Mouse (Mus musculus): ENCODE measurements around the gene Rcor1.
A peak's percentile ranks its signal among the peaks of the same experiment; 100 is the strongest.

Rcor1 gene

DNA sequence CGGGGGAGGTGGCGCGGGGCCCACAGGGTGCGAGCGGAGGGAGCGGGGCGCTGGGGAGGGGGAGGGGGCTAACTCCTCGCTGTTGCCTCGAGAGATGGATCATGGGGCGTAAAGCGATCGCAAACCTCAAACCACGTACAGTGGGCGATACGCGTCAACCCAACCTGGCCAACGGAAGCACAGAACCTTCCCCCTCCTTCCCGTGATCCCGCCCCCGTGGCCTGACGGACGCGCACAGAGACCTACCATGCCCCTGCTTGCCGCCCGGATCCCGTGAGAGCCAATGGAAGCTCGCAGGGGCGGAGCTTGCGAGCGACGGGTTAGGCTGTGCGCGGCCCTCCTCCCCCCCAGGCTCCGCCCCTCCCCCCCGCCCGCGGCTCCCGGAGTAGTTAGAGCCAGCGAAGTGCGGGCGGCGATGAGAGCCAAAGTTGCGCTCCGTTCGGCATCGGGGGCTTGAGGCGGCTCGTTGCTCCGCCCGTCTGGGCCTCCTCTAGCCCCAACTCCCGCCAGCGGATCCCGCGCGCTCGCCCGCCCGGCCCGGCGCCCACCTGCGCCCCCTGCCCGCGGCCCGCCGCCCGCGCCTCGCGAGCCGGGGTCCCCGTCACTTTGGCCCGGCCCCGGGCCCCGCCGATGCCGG lies at the start of gene Rcor1:
Gene Rcor1, plus strand, starts transcription at position 376 of the 637 bp plus-strand sequence.
- peak; percentile 99 to 100 for DNase-seq (ENCODE audit: low spot score in 2 of 2)

DNA sequence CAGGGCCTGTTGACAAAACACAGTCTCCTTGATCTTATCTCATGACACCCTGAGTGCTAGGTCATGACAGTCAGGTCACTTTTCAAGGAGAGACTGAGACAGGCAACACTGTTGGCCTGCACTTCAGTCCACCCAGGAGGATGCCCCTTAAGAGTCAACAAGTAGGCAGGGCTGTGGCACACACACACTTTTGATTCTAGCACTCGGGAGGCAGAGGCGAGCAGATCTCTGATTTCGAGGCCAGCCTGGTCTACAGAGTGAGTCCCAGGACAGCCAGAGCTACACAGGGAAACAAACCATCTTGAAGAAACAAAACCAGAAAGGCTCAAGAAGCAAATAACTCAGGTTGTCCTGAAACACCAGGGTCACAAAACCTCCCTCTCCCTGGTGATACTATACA lies 49.7 kb upstream of the Rcor1 start:
- no peak for DNase-seq (ENCODE audit: low spot score in 2 of 2)

DNA sequence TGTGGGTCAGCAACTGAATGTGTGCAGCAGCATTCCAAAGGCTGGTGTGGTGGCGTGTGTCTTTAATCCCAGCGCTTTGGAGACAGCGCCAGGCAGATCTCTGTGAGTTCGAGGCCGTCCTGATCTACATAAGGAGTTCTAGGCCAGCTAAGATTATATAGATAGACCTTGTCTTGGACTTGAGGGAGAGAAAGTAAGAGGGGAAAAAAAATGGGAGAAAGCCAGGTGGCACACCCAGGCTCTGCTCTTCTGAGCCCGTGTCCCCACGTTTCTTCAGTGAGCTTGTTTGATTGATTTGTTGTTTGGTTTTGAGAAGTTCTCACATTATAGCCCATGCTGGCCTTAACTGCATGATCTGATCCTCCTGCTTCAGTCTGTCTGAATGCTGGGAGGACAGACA lies 48.7 kb upstream of the Rcor1 start:
- no peak for DNase-seq (ENCODE audit: low spot score in 2 of 2)

DNA sequence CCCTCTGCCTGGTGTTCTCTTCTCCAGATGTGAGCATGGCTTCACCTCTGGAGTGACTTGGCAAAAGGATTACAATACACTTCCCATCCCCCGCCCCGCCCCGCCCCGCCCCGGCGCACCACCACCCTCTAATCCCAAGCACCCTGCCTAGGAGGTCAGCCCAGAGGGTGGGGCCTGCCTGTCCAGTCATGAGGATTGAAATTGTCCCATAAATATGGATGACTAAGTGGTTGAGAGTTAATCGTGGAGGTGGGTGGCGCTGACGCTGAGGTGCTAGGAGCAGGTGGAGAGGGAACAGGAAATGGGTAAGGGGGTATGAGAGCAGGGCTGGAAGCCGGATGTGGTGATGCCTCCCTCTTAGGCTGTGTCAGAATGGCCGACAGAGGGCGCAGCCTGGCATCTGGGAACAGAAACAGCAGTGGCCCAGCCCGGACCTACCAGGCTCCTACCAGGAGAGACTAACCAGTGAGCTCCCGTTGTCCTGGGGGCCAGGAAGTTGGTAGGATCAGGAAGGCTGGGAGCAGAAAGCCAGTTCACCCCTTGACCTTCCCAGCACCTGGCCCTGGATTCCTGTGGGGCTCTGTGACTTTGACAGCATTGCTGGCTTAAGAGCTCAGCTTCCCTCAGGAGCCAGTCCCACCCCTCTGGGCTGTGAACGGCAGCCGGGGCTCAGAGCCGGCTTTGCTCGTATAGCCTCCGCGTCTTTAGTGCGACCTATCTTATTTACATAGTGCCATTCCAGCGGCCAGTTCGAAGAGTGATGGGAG lies 47.6 kb upstream of the Rcor1 start:
- peak in 1 of 2 experiments; percentile 47 for DNase-seq (ENCODE audit: low spot score in 2 of 2)

DNA sequence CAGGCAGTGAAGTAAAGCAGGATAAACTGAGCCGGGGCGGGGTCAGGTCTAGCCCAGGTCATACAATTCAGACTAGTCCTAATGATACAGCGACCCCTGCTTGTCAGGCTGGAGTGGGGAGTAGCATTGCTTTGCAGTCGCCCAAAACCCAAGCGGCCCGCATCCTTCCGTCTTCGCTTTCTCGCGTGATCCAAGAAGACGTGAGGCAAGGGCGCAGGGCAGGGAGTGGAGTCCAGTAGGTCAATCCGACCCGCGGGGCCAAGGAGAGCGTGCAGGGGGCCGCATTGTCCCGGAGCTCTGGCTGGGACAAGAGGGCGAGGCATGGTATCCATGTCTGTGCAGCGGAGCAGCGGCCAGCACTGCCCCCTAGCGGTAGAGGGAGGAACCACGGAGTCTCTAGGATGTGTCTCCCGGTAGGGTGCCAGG lies 47.0 kb upstream of the Rcor1 start:
- DNase-seq (ENCODE audit: low spot score in 2 of 2), result peak; percentile 77 to 86

DNA sequence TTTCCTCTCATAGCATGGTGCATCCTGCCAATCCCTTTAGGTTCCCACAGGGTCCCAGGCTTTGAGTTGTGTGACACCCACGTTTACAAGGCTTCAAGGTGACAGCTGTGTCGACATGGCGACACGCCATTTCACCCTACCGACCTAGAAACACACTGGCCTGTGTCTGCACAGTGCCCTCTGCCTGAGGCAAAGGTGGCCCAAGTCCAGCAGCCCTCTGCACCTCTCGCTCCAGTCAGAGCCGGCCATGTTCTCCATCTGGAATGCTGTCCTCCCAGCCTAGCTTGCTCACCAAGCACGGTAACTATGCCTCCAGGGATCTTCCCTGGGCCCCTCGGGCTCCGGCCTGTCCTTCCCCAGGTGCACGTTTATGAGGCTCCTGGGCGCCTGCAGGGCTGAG lies 46.4 kb upstream of the Rcor1 start:
- no peak for DNase-seq (ENCODE audit: low spot score in 2 of 2)

GRCm38 (mm10) chr12:110993226-110993625 lies 45.9 kb upstream of the Rcor1 start:
- DNase-seq (ENCODE audit: low spot score in 2 of 2), result no peak

DNA sequence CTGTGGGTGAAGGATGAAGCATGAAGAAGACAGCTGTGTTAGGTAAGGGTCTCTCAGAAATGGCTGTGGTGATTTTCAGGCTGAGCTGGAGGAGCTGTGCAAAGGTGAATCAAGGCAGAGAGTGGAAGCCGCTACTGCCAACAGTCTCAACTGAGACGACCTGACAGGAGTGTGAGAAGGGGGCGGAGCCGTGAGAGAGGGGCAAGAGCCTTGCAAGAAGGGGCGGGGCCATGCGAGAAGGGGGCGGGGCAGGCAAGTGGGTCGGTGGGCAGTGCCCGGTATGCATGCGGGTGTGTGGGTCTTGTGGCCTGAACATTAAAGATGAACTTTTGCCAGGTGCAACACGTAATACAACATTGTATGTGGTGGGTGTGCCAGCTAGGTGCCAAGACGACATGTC lies 44.5 kb upstream of the Rcor1 start:
- DNase-seq (ENCODE audit: low spot score in 2 of 2), result no peak

- DNase-seq (ENCODE audit: low spot score in 2 of 2), result no peak
Measured at GRCm38 (mm10) chr12:110998092-110998491, 41.1 kb upstream of the Rcor1 start.

GRCm38 (mm10) chr12:110999820-111000219 lies 39.3 kb upstream of the Rcor1 start:
- no peak for DNase-seq (ENCODE audit: low spot score in 2 of 2)

GRCm38 (mm10) chr12:111000956-111001355 lies 38.2 kb upstream of the Rcor1 start:
- DNase-seq (ENCODE audit: low spot score in 2 of 2), result no peak

- DNase-seq (ENCODE audit: low spot score in 2 of 2), result no peak
Measured at GRCm38 (mm10) chr12:111004142-111004541, 35.0 kb upstream of the Rcor1 start.

GRCm38 (mm10) chr12:111005803-111006202 lies 33.3 kb upstream of the Rcor1 start:
- DNase-seq (ENCODE audit: low spot score in 2 of 2), result no peak

GRCm38 (mm10) chr12:111006339-111006738 lies 32.8 kb upstream of the Rcor1 start:
- no peak for DNase-seq (ENCODE audit: low spot score in 2 of 2)

- no peak for DNase-seq (ENCODE audit: low spot score in 2 of 2)
Measured at GRCm38 (mm10) chr12:111007134-111008103, 31.7 kb upstream of the Rcor1 start.

- no peak for DNase-seq (ENCODE audit: low spot score in 2 of 2)
Measured at GRCm38 (mm10) chr12:111008500-111009490, 30.4 kb upstream of the Rcor1 start.

DNA sequence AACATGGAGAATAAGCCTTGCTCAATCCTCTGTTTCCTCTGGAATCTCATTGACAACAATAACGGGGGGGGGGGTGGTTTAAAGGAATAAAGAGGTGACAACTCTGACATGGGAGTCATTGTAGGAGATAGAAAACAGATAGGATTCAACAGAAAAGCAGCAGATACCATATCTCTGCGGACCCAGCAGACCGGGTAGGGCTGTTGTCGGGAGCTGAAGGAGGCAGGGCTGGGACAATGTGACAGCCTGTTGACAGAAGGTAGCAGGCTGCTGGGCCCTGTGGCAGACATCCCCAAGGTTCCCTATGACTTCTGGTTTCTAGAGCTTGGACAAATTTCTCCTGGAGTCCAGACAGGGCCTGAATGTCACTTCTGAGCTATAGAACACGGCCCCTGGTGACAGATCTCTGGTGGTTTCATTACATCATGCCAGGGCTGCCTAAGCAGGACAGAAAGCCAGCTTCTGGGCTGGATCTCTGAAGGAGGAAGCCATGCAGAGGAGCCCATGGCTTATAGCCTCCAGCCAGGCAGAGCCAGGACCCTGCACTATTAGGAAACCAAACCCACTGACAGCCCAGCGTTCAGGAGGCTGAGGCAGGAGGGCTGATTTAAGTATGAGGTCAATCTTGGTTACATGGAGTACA lies 29.4 kb upstream of the Rcor1 start:
- no peak for DNase-seq (ENCODE audit: low spot score in 2 of 2)

- DNase-seq (ENCODE audit: low spot score in 2 of 2), result no peak
Measured at GRCm38 (mm10) chr12:111016807-111017206, 22.3 kb upstream of the Rcor1 start.

DNA sequence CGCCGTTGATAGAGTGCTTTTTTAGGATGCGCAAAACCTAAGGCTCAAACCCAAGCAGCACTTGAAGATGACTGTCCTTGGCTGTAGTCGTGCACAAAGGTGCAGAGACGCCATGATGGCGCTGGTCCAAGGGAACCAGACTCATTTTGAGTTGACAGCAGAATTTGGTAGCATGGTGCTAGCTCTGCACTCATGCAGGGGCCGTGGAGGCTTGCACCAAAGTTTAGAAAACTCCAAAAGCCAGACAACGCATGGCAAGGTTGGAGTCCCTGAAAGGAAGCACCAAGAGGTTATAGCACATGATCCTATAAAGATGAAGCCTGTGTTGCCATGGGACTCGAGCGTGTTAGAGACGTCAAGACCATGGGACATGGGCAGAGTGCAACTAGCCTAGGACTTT lies 21.1 kb upstream of the Rcor1 start:
- DNase-seq (ENCODE audit: low spot score in 2 of 2), result no peak

- no peak for DNase-seq (ENCODE audit: low spot score in 2 of 2)
Measured at GRCm38 (mm10) chr12:111019086-111019485, 20.1 kb upstream of the Rcor1 start.
